Mouse (Mus musculus): ENCODE data around the gene Agt.

GRCm38 (mm10) chr8:124517142-124517541 lies 52.4 kb downstream of the Agt start:
- TF ChIP-seq USF1 (IDR thresholded peaks at IDR 0.05; ENCODE audit: low read depth, low read length) (no peak), USF2 (conservative IDR thresholded peaks at IDR 0.05; ENCODE audit: low read depth, low read length) (no peak)

Measured in CH12.LX (cell line).